Mouse (Mus musculus) small intestine, adult 2 months (tissue): ENCODE measurements around the gene Slx4ip.

ENCODE experiments used
- CTCF ChIP-seq: fragments of 200-500 bp; IDR thresholded peaks from 2 replicates; pipeline ENCODE4 v1.5.1; 2012; ENCODE audit warnings: low read depth, mild to moderate bottlenecking, control low read depth, inconsistent platforms, low read length, moderate library complexity, mixed read lengths; ENCODE audit not compliant: insufficient replicate concordance, insufficient read length; ENCODE audit errors: extremely low read depth
- POLR2A ChIP-seq: fragments of 200-500 bp; IDR thresholded peaks from 2 replicates; pipeline ENCODE4 v1.6.1; 2012; ENCODE audit warnings: low read depth, mild to moderate bottlenecking, control low read depth, inconsistent platforms, low read length, moderate library complexity

- no peak for TF ChIP-seq CTCF
- TF ChIP-seq POLR2A, result no peak
These were observed 200.9 kb downstream of the Slx4ip start for GRCm38 (mm10) chr2:137091766-137092522.
